Mouse (Mus musculus) E14TG2a.4 (cell line): ENCODE measurements at regions not wholly inside any gene's neighbourhood (a gene's known extent, or its start where the extent isn't known, plus 50 kb on each side); places are given as distances from the start of the nearest gene placed in this dataset.

Source experiments
- CTCF ChIP-seq: conservative IDR thresholded peaks from 2 replicates; pipeline ENCODE4 v1.5.1; 2014; ENCODE audit warnings: low read length
- NANOG ChIP-seq: IDR thresholded peaks from 2 replicates; pipeline ENCODE4 v1.6.1; 2014; ENCODE audit warnings: borderline replicate concordance, low read length, mixed read lengths
- POU5F1 ChIP-seq: IDR thresholded peaks from 2 replicates; pipeline ENCODE4 v1.6.1; 2014; ENCODE audit warnings: low read length, borderline replicate concordance

- no peak for TF ChIP-seq CTCF
- no peak for TF ChIP-seq POU5F1
- TF ChIP-seq NANOG, result no peak
Measured at GRCm38 (mm10) chr5:133634481-133634880, 465.0 kb upstream of the Castor2 start.
